Mouse (Mus musculus) hindbrain, embryonic 16.5 days (tissue): ENCODE data around the gene Gja1. TPM values are rescaled to one million over a fixed set of nuclear protein-coding genes. Genes with fewer than 3 reads are reported as not detected.

Experiments used
- ATAC-seq: fragments of 200-750 bp; cut with Nextera tagmentation; 2 replicates; pipeline ENCODE4 v1.8.0; 2017; ENCODE audit warnings: moderate TSS enrichment, moderate library complexity
- H3K27ac ChIP-seq: fragments of 300-500 bp; sonication (generic); 2 replicates; pipeline ENCODE4 v1.5.1; 2014; ENCODE audit warnings: low read depth, mild to moderate bottlenecking, control low read depth, low read length, moderate library complexity
- H3K27me3 ChIP-seq: fragments of 300-500 bp; sonication (generic); replicated peaks from 2 replicates; pipeline ENCODE4 v1.6.1; 2014; ENCODE audit warnings: low read length; ENCODE audit not compliant: control insufficient read depth, insufficient read depth
- H3K36me3 ChIP-seq: fragments of 300-500 bp; sonication (generic); 2 replicates; pipeline ENCODE4 v1.6.1; 2014; ENCODE audit warnings: mild to moderate bottlenecking, low read length, moderate library complexity, mixed read lengths; ENCODE audit not compliant: control insufficient read depth, insufficient read depth
- H3K4me1 ChIP-seq: fragments of 300-500 bp; sonication (generic); 2 replicates; pipeline ENCODE4 v1.6.1; 2014; ENCODE audit warnings: low read depth, low read length; ENCODE audit not compliant: control insufficient read depth, insufficient read depth
- H3K4me2 ChIP-seq: fragments of 300-500 bp; sonication (generic); 2 replicates; pipeline ENCODE4 v1.6.1; 2014; ENCODE audit warnings: mild to moderate bottlenecking, low read length, control low read depth, moderate library complexity
- H3K4me3 ChIP-seq: fragments of 300-500 bp; sonication (generic); 2 replicates; pipeline ENCODE4 v1.5.1; 2014; ENCODE audit warnings: mild to moderate bottlenecking, low read length, control low read depth, moderate library complexity
- H3K9ac ChIP-seq: fragments of 300-500 bp; sonication (generic); 2 replicates; pipeline ENCODE4 v1.6.1; 2014; ENCODE audit warnings: low read depth, mild to moderate bottlenecking, control low read depth, low read length, moderate library complexity
- H3K9me3 ChIP-seq: fragments of 300-500 bp; sonication (generic); 2 replicates; pipeline ENCODE4 v1.6.1; 2014; ENCODE audit warnings: mild to moderate bottlenecking, low read length, moderate library complexity; ENCODE audit not compliant: control insufficient read depth
- WGBS: fragments of 180-500 bp; shearing (Covaris S2); extraction: QIAGEN DNeasy Blood & Tissue Kit; methylation state at CpG from one replicate; pipeline ENCODE4 v1.1.7; 2014; 5-methylcytosine and 5-hydroxymethylcytosine counted together
- polyA plus RNA-seq: library from polyadenylated mRNA; unstranded; fragments of >200 nt; fragmentation: Nextera tagmentation; extraction: Ambion mirVana; gene quantifications from 2 replicates; pipeline ENCODE4 v1.2.1, GENCODE M21; 2015

The Gja1 gene
- polyA plus RNA-seq, 1 experiment from 2014 or later: 138 TPM

GRCm38 (mm10) chr10:56405934-56406333 is 28.8 kb downstream of the Gja1 start:
- Histone ChIP-seq H3K4me2 (no peak overlapping the region), H3K36me3 (no peaks in the 10 kb centered on the region), H3K4me1 (no peaks in the 10 kb centered on the region), H3K9me3 (no peaks in the 10 kb centered on the region), H3K27me3 (no peaks in the 10 kb centered on the region), H3K27ac (no peak overlapping the region), H3K4me3 (no peak overlapping the region), H3K9ac (no peak overlapping the region)
- no peak for ATAC-seq
- WGBS: 87% methylated on average over 9 of the region's 9 CpGs

GRCm38 (mm10) chr10:56406386-56407130 is 29.4 kb downstream of the Gja1 start:
- no peak overlapping the region for H3K4me3 ChIP-seq
- H3K27ac ChIP-seq: no peak overlapping the region
- no peaks in the 10 kb centered on the region for H3K27me3 ChIP-seq
- H3K4me2 ChIP-seq: no peak overlapping the region
- no peak for ATAC-seq
- H3K9ac ChIP-seq: no peak overlapping the region
- H3K4me1 ChIP-seq: no peaks in the 10 kb centered on the region
- H3K36me3 ChIP-seq: no peaks in the 10 kb centered on the region
- H3K9me3 ChIP-seq: no peaks in the 10 kb centered on the region
- 92% methylated on average over 6 of the region's 6 CpGs for WGBS

GRCm38 (mm10) chr10:56415894-56416570 is 38.9 kb downstream of the Gja1 start:
- Histone ChIP-seq H3K27ac (no peak overlapping the region), H3K9me3 (no peaks in the 10 kb centered on the region), H3K4me3 (no peak overlapping the region), H3K36me3 (no peaks in the 10 kb centered on the region), H3K9ac (no peak overlapping the region), H3K27me3 (no peaks in the 10 kb centered on the region), H3K4me2 (no peak overlapping the region), H3K4me1 (no peaks in the 10 kb centered on the region)
- no peak for ATAC-seq
- 77% methylated on average over 7 of the region's 7 CpGs for WGBS

GRCm38 (mm10) chr10:56422518-56422917 is 45.4 kb downstream of the Gja1 start:
- no peak overlapping the region for H3K27ac ChIP-seq
- no peaks in the 10 kb centered on the region for H3K9me3 ChIP-seq
- H3K36me3 ChIP-seq: no peaks in the 10 kb centered on the region
- no peak overlapping the region for H3K9ac ChIP-seq
- H3K4me2 ChIP-seq: no peak overlapping the region
- ATAC-seq: no peak
- H3K4me3 ChIP-seq: no peak overlapping the region
- H3K27me3 ChIP-seq: no peaks in the 10 kb centered on the region
- no peaks in the 10 kb centered on the region for H3K4me1 ChIP-seq
- WGBS: 83% methylated on average over 4 of the region's 4 CpGs

- H3K9me3 ChIP-seq: no peaks in the 10 kb centered on the region
- no peak overlapping the region for H3K9ac ChIP-seq
- H3K4me3 ChIP-seq: no peak overlapping the region
- no peaks in the 10 kb centered on the region for H3K36me3 ChIP-seq
- no peaks in the 10 kb centered on the region for H3K27me3 ChIP-seq
- H3K4me1 ChIP-seq: no peaks in the 10 kb centered on the region
- 87% methylated on average over 15 of the region's 15 CpGs for WGBS
- H3K4me2 ChIP-seq: no peak overlapping the region
- ATAC-seq: no peak; the same call in 1 of the 2 replicates
- no peak overlapping the region for H3K27ac ChIP-seq
These were observed 48.1 kb downstream of the Gja1 start for GRCm38 (mm10) chr10:56425016-56425798.

GRCm38 (mm10) chr10:56426369-56426768 is 49.2 kb downstream of the Gja1 start:
- H3K27me3 ChIP-seq: no peaks in the 10 kb centered on the region
- H3K27ac ChIP-seq: no peak overlapping the region
- 46% methylated on average over 4 of the region's 4 CpGs for WGBS

GRCm38 (mm10) chr10:56427382-56427781 is 50.3 kb downstream of the Gja1 start:
- Histone ChIP-seq H3K27me3 (no peaks in the 10 kb centered on the region), H3K9me3 (no peaks in the 10 kb centered on the region), H3K4me2 (no peak overlapping the region), H3K36me3 (no peaks in the 10 kb centered on the region), H3K27ac (no peak overlapping the region), H3K4me3 (no peak overlapping the region), H3K4me1 (peaks cover 7% of the 10 kb centered on the region; the same call in 1 of the 2 replicates), H3K9ac (no peak overlapping the region)
- 86% methylated on average over 2 of the region's 2 CpGs for WGBS
- ATAC-seq: no peak

More at GRCm38 (mm10) chr10:56426369-56426768, 49.2 kb downstream of the Gja1 start:
- no peak for ATAC-seq
- Histone ChIP-seq H3K4me3 (no peak overlapping the region), H3K4me2 (no peak overlapping the region), H3K36me3 (no peaks in the 10 kb centered on the region), H3K9me3 (no peaks in the 10 kb centered on the region), H3K9ac (no peak overlapping the region), H3K4me1 (no peaks in the 10 kb centered on the region; the same call in 1 of the 2 replicates)

- ATAC-seq: no peak
- 94% methylated on average over 2 of the region's 2 CpGs for WGBS
- Histone ChIP-seq H3K9ac (no peak overlapping the region), H3K27ac (no peak overlapping the region), H3K36me3 (no peaks in the 10 kb centered on the region), H3K27me3 (no peaks in the 10 kb centered on the region), H3K4me1 (peaks cover 7% of the 10 kb centered on the region; the same call in 1 of the 2 replicates), H3K9me3 (no peaks in the 10 kb centered on the region), H3K4me3 (no peak overlapping the region), H3K4me2 (no peak overlapping the region)
These were observed 50.7 kb downstream of the Gja1 start for GRCm38 (mm10) chr10:56427827-56428226.

- peaks cover 7% of the 10 kb centered on the region; the same call in 1 of the 2 replicates for H3K4me1 ChIP-seq
- H3K9ac ChIP-seq: no peak overlapping the region
- H3K27ac ChIP-seq: no peak overlapping the region
- no peaks in the 10 kb centered on the region for H3K9me3 ChIP-seq
- no peak for ATAC-seq
- H3K27me3 ChIP-seq: no peaks in the 10 kb centered on the region
- no peak overlapping the region for H3K4me2 ChIP-seq
- WGBS: 71% methylated on average over 5 of the region's 5 CpGs
- no peaks in the 10 kb centered on the region for H3K36me3 ChIP-seq
- H3K4me3 ChIP-seq: no peak overlapping the region
These were observed 51.9 kb downstream of the Gja1 start for GRCm38 (mm10) chr10:56429011-56429410.
